Mouse (Mus musculus): Measurements from ENCODE around the gene Gm45711. TPM values are rescaled to one million over a fixed set of nuclear protein-coding genes. Genes with fewer than 3 reads are reported as not detected.
"Not testable (repeated sequence)": the region's sequence is repeated elsewhere in the genome, so short reads cannot be mapped to it uniquely, and the experiment has no call there.

Gm45711 gene
- total RNA-seq, 2 experiments from 2014 or later, result not detected

DNA sequence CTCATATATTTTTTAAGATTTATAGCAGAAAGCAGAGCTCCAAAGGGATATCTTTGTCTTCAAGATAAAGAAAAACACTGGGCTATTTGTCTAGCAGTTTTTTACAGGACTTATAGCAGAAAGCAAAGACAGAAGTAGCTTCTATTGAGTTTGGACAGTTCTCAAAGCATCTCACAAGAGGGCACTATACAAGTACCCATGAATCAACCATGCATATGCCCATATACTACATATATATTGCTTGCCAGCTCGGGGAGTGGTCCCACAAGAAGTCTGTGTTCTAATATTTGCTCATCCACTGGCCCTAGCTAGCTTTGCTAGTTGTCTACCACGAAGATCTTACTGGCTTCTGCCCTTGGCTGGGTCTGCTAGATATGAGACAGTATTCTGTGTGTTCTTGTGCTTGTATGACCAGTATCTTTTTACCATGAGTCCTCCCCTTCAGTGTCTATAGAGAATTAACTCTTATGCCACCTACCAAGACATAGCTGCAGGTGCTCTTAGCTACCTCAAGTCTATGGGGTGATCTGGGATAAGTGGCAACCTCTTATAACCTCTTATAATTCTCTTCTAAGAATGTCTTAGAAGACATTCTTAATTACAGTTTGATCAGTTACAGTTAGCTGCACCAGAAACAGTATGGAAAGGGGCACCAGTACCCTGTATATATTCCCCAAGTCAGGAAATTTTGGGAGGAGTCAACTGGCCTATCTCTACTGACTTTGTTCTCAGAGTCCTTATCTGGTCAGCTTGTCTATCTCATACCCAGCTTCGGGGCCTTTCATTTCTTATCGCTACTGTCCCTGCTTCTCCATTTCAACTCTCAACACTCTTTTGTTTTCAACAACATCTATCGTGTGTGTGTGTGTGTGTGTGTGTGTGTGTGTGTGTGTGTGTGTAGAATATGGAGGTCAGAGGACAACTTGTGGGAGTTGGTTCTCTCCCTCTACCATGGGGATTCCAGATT, 23.1 kb upstream of the Gm45711 start:
- DNase-seq (ENCODE audit: low spot score), result no peak
- intact Hi-C loops (cut with DNase I), result no loop called here

DNA sequence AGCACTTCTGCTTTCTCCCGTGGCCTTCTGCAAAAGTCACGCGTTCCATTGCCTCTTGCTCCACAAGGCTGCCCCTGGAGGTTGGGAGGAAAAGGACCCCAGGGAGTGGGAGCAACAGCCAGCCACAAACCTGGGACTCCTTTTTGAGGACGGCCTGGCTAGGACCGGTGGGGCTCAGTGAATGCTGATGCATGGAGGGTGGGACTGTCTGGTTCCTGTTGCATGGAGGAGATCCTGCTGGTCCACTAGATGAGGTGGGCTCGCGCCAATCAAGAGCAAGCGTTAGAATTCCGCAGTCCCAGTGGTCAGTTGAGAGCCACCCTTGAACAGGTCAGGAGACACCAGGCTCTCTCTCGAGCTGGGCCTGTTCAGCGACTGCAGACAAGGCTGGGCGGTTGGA, 12.0 kb upstream of the Gm45711 start, which contains the start of gene Cmtm2b:
Gene Cmtm2b (plus strand): TSS at position 301 of the 400 bp plus-strand sequence.
- DNase-seq (ENCODE audit: low spot score); intact Hi-C loops (cut with DNase I): not testable (repeated sequence)

DNA sequence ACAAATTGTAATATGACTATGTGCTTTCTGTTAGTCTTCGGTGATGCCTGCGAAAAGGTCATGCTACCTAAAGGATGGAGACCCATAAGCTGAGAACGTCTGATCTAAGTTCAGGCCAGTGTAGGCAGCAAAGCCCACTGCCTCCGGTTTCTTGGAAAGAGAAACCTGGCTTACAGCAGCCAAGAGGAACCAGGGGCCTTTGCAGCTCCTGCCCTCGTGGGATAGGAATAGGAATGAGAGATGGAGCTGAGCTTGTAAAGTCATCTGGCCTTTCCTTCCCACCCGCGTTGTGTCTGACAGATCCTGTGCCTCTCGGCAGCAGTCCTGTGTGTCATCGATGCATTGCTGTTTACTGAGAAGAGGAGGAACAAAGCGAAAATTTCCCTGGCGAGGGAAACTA, 11.4 kb upstream of the Gm45711 start, which contains the start of gene Gm11020:
Gene Gm11020 (plus strand): TSS at position 301 of the 400 bp plus-strand sequence.
- DNase-seq (ENCODE audit: low spot score); intact Hi-C loops (cut with DNase I): not testable (repeated sequence)

GRCm38 (mm10) chr8:104313311-104313710, 3.4 kb upstream of the Gm45711 start:
- intact Hi-C loops (cut with DNase I), result no loop called here
- no peak for DNase-seq (ENCODE audit: low spot score)

DNA sequence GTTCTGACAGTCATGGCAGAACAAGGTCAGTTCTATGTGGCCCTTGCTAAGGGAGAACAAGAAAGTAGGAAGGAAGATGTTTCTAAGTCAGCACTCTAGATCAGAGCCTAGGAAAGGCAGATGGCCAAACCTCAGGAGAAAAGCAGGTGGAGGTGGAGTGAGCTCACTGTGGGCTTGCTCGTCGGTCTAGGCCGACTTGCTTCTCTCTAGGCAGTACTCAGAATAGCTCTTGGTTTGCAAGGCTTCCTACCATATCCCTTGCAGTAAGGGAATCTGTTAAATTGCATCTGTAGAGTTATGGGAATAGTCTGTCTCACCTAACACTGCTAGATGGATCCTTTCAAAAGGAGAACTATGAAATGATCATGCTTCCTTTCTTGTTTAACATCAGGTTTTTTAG, 2.1 kb upstream of the Gm45711 start:
- intact Hi-C loops (cut with DNase I); DNase-seq (ENCODE audit: low spot score): not testable (repeated sequence)

- intact Hi-C loops (cut with DNase I); DNase-seq (ENCODE audit: low spot score): not testable (repeated sequence)
Measured at GRCm38 (mm10) chr8:104308341-104308740, 1.5 kb downstream of the Gm45711 start.

DNA sequence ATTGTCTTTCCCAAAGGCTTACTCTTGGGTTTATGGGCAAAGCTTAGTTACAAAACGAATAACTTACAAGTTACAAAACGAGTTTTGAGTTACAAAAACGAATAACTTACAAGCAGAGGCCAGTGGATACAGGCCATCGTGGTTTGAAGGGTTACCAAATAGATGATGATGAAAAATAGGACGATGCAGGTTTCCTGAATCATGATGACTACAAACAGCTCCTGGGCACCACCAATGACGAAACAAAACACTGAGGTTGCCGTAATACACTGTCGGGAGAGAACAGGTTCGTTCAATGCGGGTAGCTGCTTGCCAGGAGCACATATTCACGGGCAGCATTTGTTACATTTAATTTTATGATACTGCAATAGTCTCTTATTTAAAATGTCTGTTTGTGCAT, 4.9 kb downstream of the Gm45711 start:
- DNase-seq (ENCODE audit: low spot score), result no peak
- intact Hi-C loops (cut with DNase I), result no loop called here

DNA sequence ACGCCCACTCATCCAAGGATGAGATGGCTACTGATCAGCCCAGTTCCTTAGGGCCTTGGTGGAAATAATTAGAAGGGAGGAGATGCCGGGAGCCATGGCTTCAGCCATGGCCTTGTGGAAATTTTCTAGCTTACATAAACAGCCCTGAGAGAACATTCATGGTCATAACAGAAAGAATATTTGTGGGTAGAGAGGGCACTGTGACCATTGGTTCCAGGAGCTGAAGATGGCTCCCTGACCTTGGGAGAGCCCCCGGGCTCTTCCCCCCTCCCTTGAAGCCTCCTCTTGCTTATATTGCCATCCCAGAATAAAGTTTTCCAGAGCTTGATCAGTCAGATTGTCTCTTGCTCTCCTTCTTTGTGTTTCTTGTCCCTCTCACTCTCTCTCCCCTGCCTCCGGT, 7.3 kb downstream of the Gm45711 start:
- DNase-seq (ENCODE audit: low spot score); intact Hi-C loops (cut with DNase I): not testable (repeated sequence)

- DNase-seq (ENCODE audit: low spot score); intact Hi-C loops (cut with DNase I): not testable (repeated sequence)
Measured at GRCm38 (mm10) chr8:104301577-104301976, 8.3 kb downstream of the Gm45711 start.

GRCm38 (mm10) chr8:104294396-104294795, 15.5 kb downstream of the Gm45711 start:
- DNase-seq (ENCODE audit: low spot score), result no peak
- intact Hi-C loops (cut with DNase I), result no loop called here

GRCm38 (mm10) chr8:104293081-104293480, 16.8 kb downstream of the Gm45711 start, which contains the start of gene Cmtm2a:
Gene Cmtm2a, minus strand, starts transcription at chr8:104293181.
- DNase-seq (ENCODE audit: low spot score); intact Hi-C loops (cut with DNase I): not testable (repeated sequence)

DNA sequence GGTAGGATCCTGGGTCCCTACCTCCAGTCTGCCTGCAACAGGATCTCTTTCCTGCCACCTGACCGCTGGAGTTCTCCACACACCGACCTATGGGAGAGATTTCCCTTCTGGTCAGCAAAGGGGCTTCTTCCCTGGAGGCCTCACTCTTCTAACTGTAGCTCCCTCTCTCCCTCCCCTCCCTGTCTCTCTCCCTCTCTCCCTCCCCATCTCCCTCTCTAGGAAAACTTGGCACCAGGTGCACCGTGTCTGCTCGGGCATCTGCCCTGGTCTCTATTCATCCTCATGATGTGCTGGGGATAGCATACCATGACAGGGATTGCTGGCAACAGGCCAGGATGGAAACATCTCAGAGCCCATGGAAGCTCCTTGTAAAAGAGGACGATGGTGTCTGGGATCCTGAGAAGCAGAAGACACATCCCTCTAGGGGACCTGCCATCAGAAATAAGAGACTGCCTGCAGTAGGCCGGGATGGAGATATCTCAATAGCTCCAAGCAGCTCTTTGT, 40.9 kb downstream of the Gm45711 start:
- intact Hi-C loops (cut with DNase I), result no loop called here
- DNase-seq (ENCODE audit: low spot score), result no peak

GRCm38 (mm10) chr8:104268368-104268767, 41.5 kb downstream of the Gm45711 start:
- intact Hi-C loops (cut with DNase I), result no loop called here
- DNase-seq (ENCODE audit: low spot score), result no peak

- DNase-seq (ENCODE audit: low spot score); intact Hi-C loops (cut with DNase I): not testable (repeated sequence)
Measured at GRCm38 (mm10) chr8:104264271-104264935, 45.5 kb downstream of the Gm45711 start.

- DNase-seq (ENCODE audit: low spot score); intact Hi-C loops (cut with DNase I): not testable (repeated sequence)
Measured at GRCm38 (mm10) chr8:104261802-104262201, 48.1 kb downstream of the Gm45711 start.

DNA sequence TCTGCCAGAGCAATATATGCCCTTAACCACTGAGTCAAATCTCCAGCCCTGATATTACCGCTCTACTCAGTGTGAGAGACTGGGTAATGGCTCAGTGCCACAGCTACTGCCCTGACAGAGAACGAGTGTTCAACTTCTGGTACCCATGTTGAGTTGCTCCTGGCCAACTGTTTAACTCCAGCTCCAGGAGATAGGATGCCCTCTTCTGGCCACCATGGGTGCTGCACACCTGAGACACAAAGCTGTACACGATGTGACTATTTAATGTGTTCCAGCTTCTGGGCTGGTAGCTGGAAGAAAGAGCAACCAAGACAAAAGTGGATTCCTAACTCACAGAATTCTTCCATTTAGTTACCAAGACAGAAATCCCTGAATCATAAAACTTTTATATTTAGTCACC, 56.9 kb downstream of the Gm45711 start:
- DNase-seq (ENCODE audit: low spot score), result no peak
- intact Hi-C loops (cut with DNase I), result loop anchor here (10.0 kb wide), 2 partner anchors 182 to 312 kb away; no protein-coding TSS in a partner anchor

GRCm38 (mm10) chr8:104251461-104251860, 58.4 kb downstream of the Gm45711 start:
- intact Hi-C loops (cut with DNase I), result loop anchor here (2.0 to 10.0 kb wide), 3 partner anchors 91 to 313 kb away; no protein-coding TSS in a partner anchor
- DNase-seq (ENCODE audit: low spot score), result no peak

DNA sequence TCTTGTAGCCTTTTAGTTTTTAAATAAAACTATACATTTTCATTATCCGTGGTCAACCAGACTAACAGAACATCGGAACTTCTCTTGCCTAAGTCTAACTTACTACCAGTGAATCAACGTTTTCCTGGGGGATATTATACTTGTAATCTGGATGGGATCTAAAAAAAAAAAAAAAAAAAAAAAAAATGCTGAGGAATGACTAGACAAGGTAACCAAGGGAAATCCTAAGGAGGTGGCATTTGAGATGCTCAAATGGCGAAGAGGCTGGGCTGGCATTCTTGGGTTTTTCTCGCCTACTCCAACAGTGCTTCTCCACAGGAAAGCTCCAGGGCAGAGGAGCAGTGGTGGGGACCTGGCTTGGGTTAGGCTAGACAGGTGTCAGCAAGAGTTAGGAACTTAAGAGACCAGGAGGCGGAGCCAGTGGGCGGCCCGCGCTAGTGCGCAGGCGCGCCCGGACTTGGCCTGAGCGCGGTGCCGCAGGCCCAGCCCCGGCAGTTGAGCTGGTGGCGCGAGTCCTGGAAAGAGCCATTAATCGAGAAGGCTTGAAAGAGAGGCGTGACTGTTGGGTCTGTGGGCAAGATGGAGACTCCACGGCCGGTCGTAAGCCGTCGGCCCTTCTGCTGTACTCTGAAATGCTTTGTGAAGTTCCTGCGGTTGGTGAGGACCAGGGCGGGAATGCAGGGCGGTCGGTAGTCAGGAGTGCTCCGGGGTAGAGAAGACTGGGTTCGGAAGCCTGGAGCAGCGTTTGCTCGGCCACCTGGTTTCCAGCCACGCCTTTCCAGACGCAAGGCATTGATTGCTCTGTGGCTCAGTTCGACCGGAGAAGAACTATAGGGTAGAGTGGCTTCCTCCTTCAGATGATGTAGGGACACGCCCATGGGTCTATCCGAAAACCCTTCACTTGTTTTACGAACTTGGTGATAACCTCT, 59.2 kb downstream of the Gm45711 start, which contains the start of gene Cklf:
Gene Cklf (plus strand): TSS at position 423 of the 929 bp plus-strand sequence.
- peak; percentile 73 for DNase-seq (ENCODE audit: low spot score)
- intact Hi-C loops (cut with DNase I), result loop anchor here (2.0 to 10.0 kb wide), 3 partner anchors 92 to 314 kb away; no protein-coding TSS in a partner anchor

DNA sequence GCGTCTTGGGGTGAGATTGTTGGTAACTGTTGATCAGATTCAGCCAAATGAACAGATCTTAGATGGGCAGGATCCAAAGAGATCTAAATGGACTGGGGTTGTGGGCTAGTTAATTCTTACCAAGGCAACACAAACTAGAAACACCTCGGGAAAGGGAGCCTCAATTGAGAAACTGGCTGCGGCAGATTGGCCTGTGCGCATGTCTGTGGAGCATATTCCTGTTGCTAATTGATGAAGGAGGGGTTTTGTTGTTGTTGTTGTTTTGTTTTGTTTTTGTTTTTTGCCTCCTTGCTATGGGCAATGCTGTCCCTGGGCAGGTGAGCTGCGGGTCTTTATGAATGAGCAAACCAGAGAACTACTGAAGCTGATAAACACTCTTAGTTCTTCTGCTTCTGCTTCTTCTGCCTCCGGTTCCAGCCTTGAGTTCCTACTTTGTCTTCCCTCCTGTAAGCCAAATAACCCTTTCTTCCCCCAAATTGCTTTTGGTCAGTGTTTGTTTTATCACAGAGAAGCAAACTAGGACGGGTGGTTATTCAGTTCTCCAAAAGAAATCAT, 60.4 kb downstream of the Gm45711 start:
- intact Hi-C loops (cut with DNase I), result no loop called here
- no peak for DNase-seq (ENCODE audit: low spot score)
